Mouse (Mus musculus) cortical plate, adult 2 months (tissue): ENCODE data around the gene Myo1a.

ENCODE experiments used
- CTCF ChIP-seq: fragments of 200-500 bp; IDR thresholded peaks from 2 replicates; pipeline ENCODE4 v1.5.1; 2011; ENCODE audit warnings: mild to moderate bottlenecking, control low read depth, low read length; ENCODE audit not compliant: insufficient read depth; ENCODE audit errors: extremely low read depth
- POLR2A ChIP-seq: fragments of 200-500 bp; IDR thresholded peaks from 2 replicates; pipeline ENCODE4 v1.6.1; 2011; ENCODE audit warnings: mild to moderate bottlenecking, low read length, control low read depth; ENCODE audit not compliant: insufficient read depth; ENCODE audit errors: extremely low read depth

GRCm38 (mm10) chr10:127664891-127665290 lies 40.1 kb upstream of the Myo1a start:
- TF ChIP-seq CTCF (no peak), POLR2A (no peak)
